Mouse (Mus musculus) lung, adult 2 months (tissue): ENCODE results near the gene Rasgrp3. TPM values are rescaled to one million over a fixed set of nuclear protein-coding genes. Genes with fewer than 3 reads are reported as not detected.

Experiments
- DNase-seq: peaks from one replicate; pipeline ENCODE4 v3.0.0; 2022
- H3K4me1 ChIP-seq: fragments of 200-500 bp; 2 replicates; pipeline ENCODE4 v1.6.1; 2011; ENCODE audit warnings: low read length; ENCODE audit not compliant: control insufficient read depth, insufficient read depth
- H3K4me3 ChIP-seq: fragments of 200-500 bp; replicated peaks from 2 replicates; pipeline ENCODE3; 2011; ENCODE audit warnings: low read depth, mild to moderate bottlenecking, control low read depth, low read length; ENCODE audit errors: extremely low read depth
- CTCF ChIP-seq: fragments of 200-500 bp; IDR thresholded peaks from 2 replicates; pipeline ENCODE4 v1.5.1; 2011; ENCODE audit warnings: mild to moderate bottlenecking, low read length, control low read depth; ENCODE audit not compliant: insufficient read depth
- POLR2A ChIP-seq: fragments of 200-500 bp; IDR thresholded peaks from 2 replicates; pipeline ENCODE4 v1.6.1; 2011; ENCODE audit warnings: low read depth, mild to moderate bottlenecking, control low read depth, low read length, borderline replicate concordance; ENCODE audit errors: extremely low read depth
- WGBS: fragments of 180-500 bp; shearing (Covaris S2); methylation state at CpG from one replicate; pipeline ENCODE4 v1.1.7; 2018; 5-methylcytosine and 5-hydroxymethylcytosine counted together
- polyA plus RNA-seq: library from polyadenylated mRNA; depleted of rRNA; stranded (reverse); fragments of >200 nt; gene quantifications from 2 replicates; pipeline ENCODE4 v1.2.3, GENCODE M21; 2012; rRNA removed

Rasgrp3 gene
- polyA plus RNA-seq, 1 experiment, result 27.0 TPM

DNA sequence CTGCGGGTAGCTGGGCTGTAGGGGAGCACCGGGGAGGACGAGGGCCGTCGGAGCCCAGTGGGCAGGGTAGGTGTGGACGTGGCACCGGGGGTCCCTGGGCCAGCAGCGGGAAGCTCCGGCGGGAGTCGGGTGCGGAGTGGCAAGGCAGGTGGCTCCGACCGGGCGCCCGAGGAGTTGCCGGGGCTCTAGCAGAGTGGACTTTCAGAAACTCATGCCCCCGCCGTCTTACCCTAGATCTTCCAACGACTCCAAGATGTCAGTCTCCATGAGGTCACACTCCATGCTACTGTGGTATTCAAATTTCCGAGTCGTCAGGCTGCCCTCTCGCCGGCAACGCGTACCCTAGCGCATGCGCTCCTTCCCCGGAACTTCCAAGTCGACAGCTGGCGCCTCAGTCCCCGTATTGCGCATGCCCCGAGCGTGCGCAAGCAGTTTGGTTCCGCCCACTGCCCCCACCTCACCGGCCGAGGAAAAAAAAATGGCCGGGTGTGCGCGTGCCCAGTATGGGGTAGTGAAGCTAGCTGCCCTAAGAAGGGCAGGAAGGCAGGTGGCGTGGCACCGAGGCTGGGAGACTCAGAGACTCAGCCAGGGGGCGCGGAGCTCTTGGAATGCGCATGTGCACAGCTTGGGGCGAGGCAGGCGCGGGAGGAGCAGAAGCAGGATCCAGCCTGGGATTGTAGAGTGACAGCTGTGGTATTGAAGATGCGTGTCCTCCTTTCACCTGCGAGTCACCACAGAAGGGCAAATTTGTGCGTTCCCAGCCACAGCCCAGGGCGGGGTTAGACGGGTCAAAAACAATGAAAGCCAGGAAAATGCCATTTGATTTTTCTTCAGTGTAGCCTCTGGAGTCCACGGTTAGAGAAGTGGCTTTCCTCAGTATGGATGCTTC is 116.1 kb downstream of the Rasgrp3 start, which contains the start of gene Fam98a:
TSS of gene Fam98a (minus strand) at position 435 of the 889 bp plus-strand sequence.
- Histone ChIP-seq H3K4me1 (peaks cover 3% of the 10 kb centered on the region; the same call in 1 of the 2 replicates), H3K4me3 (peak within 1 kb of the TSS; percentile 98)
- DNase-seq, result peak; percentile 94
- TF ChIP-seq POLR2A (peak; percentile 88; the same call in 1 of the 2 replicates), CTCF (peak; percentile 48)
- under 1% methylated on average over 56 of the region's 56 CpGs for WGBS

DNA sequence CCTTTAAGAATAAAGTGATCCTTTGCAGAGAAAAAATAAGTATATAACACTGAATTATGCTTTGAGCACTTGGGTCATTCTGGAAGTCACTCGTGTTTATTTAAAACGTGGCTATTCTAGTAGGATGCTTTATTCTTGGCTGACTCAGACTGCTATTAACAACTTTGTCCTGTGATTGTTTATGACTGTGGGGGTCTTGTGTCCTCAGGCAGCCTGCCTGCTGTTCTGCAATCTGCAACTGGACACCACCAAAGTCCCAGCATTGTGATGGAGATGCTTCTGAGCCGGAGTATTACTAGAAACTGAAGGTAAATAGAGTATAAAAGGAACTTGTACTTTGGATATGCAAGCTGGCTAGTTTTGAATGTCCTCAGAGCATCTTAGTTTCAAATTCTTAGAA is 121.3 kb downstream of the Rasgrp3 start:
- DNase-seq, result no peak
- Histone ChIP-seq H3K4me3 (no peak overlapping the region), H3K4me1 (no peaks in the 10 kb centered on the region)
- 35% methylated on average over 3 of the region's 3 CpGs for WGBS
- TF ChIP-seq POLR2A (no peak), CTCF (no peak)

GRCm38 (mm10) chr17:75558041-75558440 is 122.3 kb downstream of the Rasgrp3 start:
- H3K4me3 ChIP-seq, result no peak overlapping the region
- WGBS, result 96% methylated on average over 2 of the region's 2 CpGs
- no peak for TF ChIP-seq POLR2A
- no peak for TF ChIP-seq CTCF
- DNase-seq, result no peak
- H3K4me1 ChIP-seq, result no peaks in the 10 kb centered on the region

DNA sequence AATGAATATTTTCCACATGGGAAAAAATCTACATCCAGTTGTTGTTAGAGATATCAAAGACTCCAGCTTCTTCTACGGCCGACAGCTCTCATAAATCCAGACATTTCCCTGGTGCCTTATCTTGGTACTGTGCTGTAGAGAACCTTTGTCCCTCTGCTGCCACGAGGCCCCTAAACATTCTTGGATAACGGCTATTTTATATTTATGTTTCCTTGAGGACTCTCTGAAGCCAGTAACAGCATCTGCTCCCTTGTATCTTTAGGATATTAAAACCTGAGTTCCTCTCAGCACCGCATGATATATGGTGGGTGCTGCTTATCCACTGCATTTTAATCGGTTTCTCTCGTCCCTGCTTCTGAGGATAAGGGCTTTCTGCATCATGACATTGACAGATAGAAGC is 139.9 kb downstream of the Rasgrp3 start:
- no peak for DNase-seq
- TF ChIP-seq CTCF, result no peak
- no peak for TF ChIP-seq POLR2A
- Histone ChIP-seq H3K4me3 (no peak overlapping the region), H3K4me1 (no peaks in the 10 kb centered on the region)
- WGBS, result 59% methylated on average over 7 of the region's 7 CpGs

Other genes starting within 250 kb of the Rasgrp3 start
- 7.6 and 12.4 TPM in 2 replicates for gene Fam98a, start 116.0 kb downstream of the Rasgrp3 start, polyA plus RNA-seq